Mouse (Mus musculus): ENCODE data around the gene Rec8.

DNA sequence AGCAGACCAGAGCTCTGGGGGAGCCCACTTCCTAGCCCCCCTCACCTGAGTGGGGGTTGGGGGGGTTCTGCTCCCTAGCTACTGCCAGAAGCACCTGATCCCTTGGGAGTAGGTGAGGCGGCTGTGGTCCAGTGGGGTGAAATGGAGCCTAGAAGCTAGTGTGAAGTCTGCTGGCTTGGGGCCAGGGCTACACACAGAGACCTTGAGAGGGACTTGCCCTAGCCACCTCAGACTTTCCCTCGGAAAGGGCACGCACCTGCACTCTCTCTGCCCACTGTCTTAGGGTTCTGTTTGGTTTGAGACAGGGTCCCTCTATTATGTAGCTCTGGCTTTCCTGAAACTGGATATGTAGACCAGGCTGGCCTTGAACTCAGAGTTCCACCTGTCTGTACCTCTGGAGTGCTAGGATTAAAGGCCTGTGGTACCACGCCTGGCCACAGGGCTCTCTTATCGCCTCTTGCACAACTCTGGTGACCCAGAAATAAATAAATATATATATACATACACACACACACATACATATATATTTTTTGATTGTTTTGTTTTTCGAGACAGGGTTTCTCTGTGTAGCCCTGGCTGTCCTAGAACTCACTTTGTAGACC is 39.1 kb upstream of the Rec8 start:
- TF ChIP-seq CTCF (IDR thresholded peaks at IDR 0.05; ENCODE audit: extremely low read depth, insufficient read depth, low read length): no peak
- no peak for TF ChIP-seq POLR2A (IDR thresholded peaks at IDR 0.05; ENCODE audit: extremely low read depth, insufficient read depth, low read length)

Data from cortical plate, adult 2 months (tissue).